Mouse (Mus musculus): ENCODE measurements around the gene Spns3.

DNA sequence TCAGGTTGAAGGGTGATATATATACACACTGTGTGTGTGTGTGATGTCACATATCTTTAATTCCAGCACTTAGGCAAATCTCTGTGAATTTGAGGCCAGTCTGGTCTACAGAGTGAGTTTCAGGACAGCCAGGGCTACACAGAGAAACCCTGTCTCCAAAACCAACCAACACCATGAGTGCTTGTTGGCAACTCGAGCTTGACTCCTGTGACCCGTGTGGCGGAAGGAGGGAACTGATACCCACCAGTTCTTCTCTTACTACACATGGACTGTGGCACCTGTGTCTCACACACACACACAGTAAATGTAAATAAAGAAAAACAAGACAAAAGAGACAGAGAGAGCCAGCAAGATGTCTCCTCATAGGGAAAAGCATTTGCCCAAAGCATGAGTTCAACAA is 10.4 kb upstream of the Spns3 start:
- TF ChIP-seq CTCF (IDR thresholded peaks at IDR 0.05 in 2 of 3, conservative IDR thresholded peaks at IDR 0.05 in 1 of 3; ENCODE audit: control insufficient read depth in 1 of 3, insufficient read depth in 1 of 3, low read depth in 2 of 3, low read length in 3 of 3, poor library complexity in 1 of 3, severe bottlenecking in 1 of 3) (no peak), JUND (IDR thresholded peaks at IDR 0.05; ENCODE audit: low read depth, low read length) (no peak), E2F4 (IDR thresholded peaks at IDR 0.05; ENCODE audit: borderline replicate concordance, low read depth, low read length) (no peak), ZNF384 (IDR thresholded peaks at IDR 0.05; ENCODE audit: low read depth, low read length) (no peak), POLR2AphosphoS2 (IDR thresholded peaks at IDR 0.05; ENCODE audit: low read length) (no peak), POLR2AphosphoS5 (IDR thresholded peaks at IDR 0.05; ENCODE audit: borderline replicate concordance, low read depth, low read length) (no peak), MYB (IDR thresholded peaks at IDR 0.05; ENCODE audit: low read depth, low read length) (no peak), NELFE (IDR thresholded peaks at IDR 0.05; ENCODE audit: low read depth, low read length) (no peak), TBP (IDR thresholded peaks at IDR 0.05; ENCODE audit: low read depth, low read length) (no peak), POLR2A (IDR thresholded peaks at IDR 0.05; ENCODE audit: control insufficient read depth in 1 of 2, insufficient read depth in 1 of 2, low read depth in 1 of 2, low read length in 2 of 2, poor library complexity in 1 of 2) (no peak), GATA1 (IDR thresholded peaks at IDR 0.05; ENCODE audit: low read depth, low read length) (no peak), SIN3A (IDR thresholded peaks at IDR 0.05; ENCODE audit: low read length) (no peak), ZC3H11A (IDR thresholded peaks at IDR 0.05; ENCODE audit: low read depth, low read length) (no peak)

All from MEL (cell line).